Mouse (Mus musculus): ENCODE measurements at regions not wholly inside any gene's neighbourhood (a gene's known extent, or its start where the extent isn't known, plus 50 kb on each side); places are given as distances from the start of the nearest gene placed in this dataset.
"Not testable (repeated sequence)": the region's sequence is repeated elsewhere in the genome, so short reads cannot be mapped to it uniquely, and the experiment has no call there.

DNA sequence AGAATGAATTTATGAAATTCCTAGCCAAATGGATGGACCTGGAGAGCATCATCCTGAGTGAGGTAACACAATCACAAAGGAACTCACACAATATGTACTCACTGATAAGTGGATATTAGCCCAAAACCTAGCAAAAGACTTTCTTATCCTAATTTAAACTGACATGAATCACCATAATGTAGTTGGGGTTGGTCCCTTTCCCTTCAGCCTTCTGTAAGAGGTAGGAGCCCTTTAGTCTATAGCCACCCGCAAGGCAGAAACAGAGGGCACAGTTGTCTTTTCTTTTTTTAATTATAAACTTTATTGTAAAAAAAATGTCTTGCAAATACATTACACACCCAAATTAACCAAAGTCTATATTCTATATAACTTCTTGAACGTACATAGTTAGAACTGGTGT, 81.3 kb downstream of the Ogfrl1 start:
- not testable (repeated sequence) for DNase-seq

DNA sequence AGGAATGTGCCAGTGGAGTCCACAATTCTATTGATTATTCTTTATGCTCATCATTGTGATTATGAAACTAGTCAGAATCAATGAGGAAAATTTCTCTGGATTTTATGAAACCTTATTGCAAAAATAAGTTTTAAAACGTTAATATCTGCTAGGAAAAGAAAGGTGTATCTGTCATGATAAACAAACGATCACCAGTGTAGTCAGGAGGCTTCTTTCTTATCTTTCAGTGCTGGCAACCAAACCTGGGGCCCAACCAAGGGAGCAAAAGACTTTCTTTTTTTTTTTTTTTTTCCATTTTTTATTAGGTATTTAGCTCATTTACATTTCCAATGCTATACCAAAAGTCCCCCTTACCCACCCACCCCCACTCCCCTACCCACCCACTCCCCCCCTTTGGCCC, 82.7 kb downstream of the Ogfrl1 start:
- not testable (repeated sequence) for DNase-seq

DNA sequence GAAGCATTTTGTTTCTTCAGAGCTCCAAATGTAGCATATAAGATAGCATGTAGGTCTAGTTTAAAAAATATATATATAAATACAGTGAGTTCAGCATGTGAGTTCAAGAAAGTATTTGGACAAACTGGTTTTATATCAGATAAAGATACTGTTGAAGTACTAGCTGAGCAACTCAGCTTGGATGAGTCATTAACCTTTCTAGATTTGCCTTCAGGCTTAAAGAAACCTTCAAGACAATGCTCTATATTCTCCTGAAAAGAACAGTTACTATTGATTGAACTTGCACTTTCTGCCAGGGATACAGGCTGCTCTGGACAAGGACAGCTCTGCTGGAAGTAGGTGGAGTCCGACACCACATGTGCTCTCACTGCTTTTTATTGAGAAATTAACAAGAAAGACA, 104.9 kb downstream of the Ogfrl1 start:
- no peak for DNase-seq

DNA sequence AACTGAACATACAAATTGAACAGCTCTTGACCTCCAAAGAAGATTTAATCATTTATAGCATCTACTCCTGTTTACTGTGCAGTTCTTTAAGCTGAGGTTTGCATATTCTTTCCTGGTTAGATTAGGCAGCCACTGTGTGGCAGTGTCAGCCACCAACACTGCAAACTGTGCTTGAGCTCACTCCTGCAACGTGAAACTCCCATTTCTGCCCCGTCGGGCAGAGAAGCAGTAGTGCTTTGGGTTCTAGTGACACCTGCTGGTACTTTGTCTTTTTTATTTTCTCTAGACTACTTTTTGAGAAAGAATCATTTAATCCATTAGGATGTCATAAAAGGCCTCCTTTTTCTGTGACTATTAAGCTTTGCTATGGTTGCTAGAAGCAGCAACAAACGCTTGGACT, 110.8 kb downstream of the Ogfrl1 start:
- peak; percentile 33 to 44 for DNase-seq

DNA sequence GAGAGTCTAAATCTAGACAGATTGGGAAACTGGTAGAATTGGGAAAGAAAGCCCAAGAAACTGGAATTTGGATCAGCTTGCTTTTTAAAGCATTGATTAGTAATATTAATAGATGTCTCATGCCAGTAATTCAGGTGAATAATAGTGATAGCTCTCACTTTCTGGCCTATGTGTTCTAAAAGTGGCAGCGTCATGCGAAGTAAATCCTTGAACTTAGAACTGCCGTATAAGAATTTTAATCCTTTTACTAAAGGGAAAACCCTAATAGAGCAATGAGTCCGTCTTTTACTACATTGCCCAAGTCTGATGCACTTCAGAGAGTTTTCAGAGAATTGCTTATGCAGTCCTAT, 114.7 kb downstream of the Ogfrl1 start:
- DNase-seq: no peak

DNA sequence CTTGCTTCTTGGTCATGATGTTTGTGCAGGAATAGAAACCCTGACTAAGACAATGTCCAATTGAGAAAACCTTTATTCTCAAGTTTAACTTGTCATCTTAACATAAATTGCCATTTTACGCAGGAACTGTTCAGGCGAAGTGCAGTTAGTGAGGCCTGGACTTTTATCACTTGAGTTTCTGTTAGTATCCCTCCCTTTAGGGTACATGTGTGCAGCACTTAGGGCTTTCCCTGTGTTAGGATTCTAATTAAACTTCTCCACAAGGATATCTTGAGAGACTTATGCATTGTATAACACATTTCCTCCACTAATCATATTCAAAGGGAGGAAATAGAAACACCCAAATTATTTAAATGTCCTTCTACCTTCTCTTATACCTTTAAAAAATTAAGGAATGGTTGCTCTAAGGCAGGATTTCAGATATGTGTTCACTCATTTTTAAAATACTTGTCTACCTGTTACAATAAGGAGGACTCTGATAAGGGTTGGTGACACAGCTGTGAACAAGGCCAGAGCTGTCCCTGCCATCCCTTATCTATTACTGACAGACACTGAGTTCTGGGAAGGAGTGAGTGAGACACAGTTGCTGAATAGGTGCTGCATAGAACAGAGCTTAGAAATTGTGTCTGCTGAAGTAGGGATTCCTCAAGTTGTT, 115.2 kb downstream of the Ogfrl1 start:
- DNase-seq: no peak

DNA sequence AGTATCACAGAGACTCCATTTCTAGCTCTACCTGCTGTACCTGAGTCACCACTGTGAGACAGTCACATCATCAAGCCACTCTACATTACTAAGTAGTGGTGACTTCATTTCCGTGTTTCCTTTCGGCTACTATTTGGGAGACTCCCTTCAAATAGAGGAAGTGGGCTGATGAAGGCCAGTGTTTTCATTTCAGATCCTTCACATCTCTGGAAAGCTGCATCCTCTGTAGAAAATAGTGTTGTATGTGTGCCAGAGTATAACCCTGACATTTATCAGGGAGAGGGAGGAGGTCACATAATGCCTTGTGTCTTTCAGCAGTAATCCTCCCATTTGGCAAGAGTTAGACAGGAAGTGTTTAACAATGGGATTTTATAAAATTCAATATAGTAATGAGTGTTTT, 117.7 kb downstream of the Ogfrl1 start:
- DNase-seq: no peak

DNA sequence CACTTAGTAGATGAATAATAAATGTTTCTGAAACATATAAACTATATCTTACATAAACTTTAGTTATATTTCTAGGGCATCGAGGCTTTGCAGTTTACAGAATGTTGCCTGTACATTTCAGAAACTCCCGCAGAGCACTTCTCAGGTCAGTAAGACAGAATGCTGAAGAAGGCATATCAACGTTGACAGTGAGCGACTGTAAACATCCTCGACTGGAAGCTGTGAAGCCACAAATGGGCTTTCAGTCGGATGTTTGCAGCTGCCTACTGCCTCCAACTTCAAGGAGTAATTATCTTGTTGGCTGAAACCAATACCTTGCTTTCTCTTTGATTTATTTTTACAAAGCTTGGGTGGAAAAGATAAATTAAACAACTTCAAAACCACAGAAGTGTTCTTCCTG, 125.5 kb downstream of the Ogfrl1 start:
- DNase-seq: no peak

DNA sequence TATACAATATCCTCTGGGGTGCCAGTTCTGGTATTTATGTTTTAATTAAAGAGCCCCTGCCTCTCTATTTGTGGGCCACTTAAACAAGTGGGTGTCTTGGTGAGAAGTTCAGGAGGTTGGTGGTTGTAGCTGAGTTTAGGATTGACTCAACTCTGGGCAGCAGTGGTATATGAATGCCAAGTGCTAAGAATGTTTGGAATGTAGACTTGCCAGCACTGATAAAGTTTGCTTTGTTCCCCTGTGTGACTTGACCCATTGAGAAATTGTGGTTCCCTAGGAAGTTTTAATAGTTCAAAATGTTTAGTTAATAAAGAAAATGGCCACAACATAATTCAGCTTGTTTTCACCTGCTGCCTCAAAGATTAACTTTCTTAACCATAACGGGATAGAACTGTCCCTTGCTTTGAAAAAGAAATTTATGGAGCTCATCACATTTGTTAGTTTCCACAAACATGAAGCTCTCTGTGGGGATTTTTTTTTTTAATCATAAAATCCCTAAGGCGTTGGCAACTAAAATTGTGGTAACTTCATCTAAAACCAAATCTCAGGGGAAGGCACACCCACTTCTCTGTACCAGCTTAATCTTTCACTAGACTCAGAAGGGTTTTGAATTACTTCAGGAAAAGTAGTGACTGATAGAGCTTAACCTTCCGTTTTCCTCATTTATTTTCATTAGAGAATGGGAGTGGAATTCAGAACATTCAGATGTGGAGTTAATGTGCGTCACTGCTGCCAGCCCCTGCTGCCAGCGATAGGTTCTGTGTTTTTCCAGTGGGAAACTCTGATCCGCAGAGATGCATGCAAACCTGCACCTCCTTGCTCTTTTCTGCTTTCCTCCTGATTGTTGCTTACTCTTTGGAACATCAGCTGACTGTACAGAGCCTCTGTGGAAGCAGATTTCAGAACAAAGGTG, 126.4 kb downstream of the Ogfrl1 start:
- DNase-seq: no peak

DNA sequence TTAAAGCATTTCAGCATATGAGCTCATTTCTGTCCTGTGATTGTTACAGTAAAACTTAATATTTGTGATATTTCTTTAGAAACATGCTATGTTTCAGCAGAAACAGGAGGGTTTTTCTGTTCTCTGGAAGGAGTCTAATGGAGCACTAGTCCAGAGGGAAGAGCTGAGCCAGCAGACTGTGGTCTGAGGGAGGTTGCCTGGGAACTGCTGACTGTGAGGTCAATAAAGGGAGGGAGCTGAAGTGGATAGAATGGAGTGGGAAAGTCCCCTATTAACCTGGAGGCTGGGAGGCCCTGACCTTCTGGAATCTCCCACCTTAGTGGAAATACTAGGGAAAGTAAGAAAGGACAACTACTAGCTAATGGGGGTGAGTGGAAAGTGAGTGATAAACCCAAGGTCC, 129.5 kb downstream of the Ogfrl1 start:
- no peak for DNase-seq

DNA sequence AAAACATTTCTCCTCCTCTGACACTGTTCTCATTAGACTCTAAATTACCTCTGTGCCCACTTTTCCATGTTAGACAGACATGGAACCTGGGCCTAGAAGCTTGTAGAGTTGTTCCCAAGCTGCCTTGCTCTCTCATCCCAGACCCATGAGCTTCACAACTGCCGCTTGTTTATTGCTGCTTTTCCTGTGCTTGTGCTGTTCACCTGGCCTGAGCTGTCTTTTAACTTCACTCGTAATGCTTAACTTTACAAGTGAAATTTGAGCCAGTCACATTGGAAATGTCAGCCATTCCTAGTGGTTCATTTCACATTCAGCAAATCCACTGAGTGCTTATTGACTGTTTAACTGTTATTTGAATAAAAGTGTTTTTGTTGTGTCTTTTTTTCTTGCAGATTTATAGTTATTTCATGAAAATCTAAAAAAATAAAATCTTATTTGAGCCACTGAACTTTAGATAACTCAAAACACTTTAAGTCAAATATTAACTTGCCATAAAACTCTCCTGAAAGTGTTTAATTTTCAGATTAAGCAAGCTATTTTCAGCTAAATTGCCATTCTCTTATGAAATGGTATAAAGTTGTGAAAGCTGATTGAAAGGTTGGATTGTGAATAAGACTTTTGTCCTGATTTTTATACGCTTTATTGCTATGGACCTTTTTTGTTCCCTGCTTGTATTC, 131.9 kb downstream of the Ogfrl1 start:
- no peak for DNase-seq

DNA sequence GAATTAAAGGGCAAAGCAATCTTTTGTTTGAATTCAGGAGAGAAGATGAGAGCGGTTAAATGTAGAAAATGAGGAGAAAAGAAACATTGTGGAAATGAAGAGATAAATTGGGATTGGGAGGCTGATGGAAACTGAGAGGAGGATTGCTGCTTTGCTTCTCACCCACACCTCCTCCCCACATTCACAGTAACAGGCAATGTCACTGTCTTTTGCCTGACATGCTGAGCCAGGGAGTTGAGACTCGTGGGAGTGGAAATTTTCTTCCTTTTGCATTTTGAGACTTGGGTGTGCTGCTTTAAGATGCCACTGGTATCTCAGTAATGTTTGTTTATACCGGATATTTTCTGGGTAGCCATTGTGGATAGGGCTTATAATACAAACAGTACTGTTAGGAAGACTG, 133.3 kb downstream of the Ogfrl1 start:
- no peak for DNase-seq

DNA sequence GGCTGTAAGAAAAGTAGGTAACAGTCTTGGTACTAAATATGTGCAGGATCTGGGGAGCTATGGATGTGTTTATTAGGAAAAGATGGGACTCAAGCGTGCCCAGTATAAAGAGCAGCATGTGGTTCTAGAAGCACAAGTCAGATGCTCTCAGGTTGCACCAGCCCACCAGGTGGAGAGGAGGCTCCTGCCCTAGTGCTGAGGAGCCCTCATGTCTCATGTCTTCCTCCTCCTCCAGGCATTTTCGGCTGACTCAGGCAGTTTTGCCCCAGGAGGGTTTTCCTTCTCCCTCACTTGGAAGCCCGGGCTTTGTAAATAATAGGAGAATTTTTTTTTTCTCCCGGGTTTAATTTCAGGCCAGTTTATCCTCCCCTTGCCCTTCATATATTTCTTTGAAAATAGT, 133.8 kb downstream of the Ogfrl1 start:
- no peak for DNase-seq

DNA sequence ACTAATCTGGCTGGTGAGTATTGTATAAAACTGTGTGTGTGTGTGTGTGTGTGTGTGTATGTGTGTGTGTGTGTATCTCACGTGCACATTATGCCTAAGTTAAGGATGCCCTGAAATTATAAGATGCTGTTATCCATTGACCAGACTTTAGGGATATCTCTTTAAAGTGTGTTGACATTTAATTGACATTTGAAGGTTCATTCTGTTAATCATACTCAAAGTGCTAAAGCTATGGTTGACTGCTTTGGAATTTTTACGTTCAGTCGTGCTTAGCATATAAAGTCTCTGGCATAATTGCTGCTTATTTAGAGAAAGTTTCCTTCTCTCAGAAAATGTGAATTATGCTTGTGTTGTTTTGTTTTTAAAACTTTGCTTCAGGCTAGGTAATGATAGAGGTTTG, 135.9 kb downstream of the Ogfrl1 start:
- no peak for DNase-seq

DNA sequence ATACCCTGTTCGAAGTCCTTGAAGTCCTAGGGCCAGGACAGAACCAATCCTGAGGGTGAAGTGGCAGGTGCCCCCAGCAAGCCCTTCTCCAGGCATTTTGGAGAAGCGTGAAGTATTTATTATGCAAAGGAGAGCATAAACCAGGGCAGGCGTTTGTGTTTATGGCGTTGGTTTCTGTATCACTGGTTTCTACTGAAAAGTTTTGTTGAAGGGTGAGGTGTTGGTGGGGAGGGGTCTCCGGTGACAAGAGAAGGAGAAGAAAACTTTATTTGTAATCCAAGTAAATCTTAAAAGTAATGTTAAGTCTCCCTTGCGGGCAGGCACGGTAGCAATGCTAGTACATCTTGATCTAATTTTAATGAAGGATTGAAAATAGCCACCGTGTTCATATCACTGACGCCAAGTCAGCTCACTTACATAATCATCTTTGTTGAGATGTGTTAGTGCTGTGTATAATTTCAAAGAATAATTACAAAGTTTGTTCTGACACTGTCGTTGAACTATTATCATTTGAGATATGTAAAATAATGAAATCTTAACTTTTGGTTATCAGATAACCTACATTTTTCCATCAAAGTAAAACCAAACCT, 140.2 kb downstream of the Ogfrl1 start:
- no peak for DNase-seq

DNA sequence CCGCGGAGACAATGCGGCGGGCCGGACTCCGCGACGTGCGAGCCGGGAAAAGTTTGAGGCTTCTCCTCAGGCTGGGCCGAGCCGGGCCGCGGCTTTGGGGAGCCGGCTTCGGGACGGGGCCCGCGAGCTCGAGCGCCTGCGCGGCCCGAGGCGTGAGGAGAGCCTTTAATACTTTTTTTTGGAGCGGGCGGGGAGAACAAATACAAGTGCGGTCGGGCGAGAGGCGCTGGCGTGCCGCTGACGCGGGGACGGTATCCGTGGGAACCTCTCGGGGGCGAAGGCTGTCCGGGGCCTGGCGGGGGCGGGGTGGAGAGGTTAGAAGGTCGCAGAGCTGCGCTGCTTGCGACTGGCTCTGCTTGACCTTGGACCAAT, 141.0 kb downstream of the Ogfrl1 start:
- peak; percentile 73 for DNase-seq

DNA sequence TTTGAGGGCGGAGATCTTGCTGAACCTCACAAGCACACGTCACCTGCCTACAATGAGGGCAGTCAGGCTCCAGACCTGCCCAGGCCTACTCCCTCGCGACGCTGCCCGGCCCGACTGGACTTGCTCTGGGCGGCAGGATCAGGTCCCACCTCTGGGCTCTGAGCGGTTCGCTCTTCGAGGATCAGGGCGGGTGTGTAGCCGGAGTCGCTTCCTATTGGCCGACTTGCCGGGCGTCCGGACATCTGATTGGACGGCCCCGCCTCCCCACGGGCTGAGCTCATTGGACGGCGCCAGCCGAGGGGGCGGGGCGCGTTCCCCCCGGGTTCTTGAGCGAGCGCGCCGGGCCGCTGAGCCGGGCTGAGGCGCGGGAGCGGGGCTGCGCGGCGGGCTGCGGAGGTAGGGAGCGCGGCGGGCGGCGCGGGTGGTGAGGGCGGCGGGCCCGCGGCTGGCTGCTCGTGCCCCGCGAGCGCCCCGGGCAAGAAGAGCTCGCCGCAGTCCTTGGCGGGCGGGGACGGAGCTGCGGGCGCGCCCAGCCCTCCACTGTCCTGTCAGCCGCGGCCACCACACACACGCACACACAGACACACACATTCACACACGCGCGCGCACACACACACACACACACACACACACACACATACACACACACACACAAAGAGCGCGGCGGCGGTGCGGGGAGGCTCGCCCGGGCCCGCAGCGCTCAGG, 141.5 kb downstream of the Ogfrl1 start:
- DNase-seq: peak; percentile 96 to 98

DNA sequence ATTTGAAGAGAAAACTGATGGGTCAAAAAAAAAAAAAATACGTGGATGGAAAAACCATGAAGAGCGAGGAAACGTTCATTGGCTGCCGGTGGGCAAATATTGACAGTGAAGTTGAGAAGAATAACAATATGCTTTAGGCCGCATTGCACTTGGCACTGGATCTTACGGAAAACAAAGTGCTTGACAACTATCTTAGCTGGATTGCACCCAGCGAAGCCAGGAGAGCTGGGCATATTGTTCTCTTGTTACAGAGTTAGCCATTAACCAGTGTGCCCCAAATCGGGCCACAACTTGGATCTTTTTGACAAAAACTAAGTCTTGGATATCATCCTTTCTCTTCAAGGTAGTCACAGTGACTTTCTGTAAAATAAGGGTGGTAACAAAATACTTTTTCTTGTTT, 143.3 kb downstream of the Ogfrl1 start:
- DNase-seq: no peak

DNA sequence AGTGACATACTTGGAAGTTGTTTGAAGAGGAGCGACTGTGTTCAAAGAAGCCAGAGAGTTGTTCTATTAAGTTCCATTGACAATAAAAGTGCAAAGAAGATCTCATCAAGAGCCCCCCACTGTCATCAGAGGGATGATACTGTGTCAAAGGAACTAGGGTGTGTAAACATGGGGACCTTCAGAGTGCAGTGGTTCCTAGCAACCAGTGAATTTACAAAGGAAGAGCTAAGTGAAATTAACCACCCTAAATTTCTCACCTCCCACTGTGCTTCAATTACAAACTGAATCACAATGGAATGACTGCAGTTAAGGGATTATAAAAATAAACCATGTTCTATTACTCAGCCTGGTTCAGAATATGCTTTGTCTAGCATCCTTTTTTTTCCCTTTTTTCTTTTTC, 129.5 kb upstream of the 4933415F23Rik start:
- DNase-seq: no peak

DNA sequence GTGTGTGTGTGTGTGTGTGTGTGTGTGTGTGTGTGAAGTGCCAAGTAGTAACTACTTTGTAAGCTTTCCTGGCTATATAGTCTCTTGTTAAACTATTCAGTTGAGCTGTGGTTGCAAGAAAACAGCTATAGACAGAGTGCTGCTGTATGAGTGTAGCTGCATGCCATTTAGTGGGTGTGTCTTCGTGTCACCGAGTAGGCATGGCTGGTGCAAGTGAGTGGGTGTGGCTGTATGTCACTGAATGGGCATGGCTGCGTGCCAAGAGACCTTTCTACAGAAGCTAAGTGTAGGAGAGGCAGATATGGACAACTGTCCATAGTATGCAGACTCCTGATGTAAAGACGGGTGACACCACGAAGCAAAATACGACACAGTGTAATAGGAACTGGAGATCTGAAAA, 126.4 kb upstream of the 4933415F23Rik start:
- DNase-seq: no peak

DNA sequence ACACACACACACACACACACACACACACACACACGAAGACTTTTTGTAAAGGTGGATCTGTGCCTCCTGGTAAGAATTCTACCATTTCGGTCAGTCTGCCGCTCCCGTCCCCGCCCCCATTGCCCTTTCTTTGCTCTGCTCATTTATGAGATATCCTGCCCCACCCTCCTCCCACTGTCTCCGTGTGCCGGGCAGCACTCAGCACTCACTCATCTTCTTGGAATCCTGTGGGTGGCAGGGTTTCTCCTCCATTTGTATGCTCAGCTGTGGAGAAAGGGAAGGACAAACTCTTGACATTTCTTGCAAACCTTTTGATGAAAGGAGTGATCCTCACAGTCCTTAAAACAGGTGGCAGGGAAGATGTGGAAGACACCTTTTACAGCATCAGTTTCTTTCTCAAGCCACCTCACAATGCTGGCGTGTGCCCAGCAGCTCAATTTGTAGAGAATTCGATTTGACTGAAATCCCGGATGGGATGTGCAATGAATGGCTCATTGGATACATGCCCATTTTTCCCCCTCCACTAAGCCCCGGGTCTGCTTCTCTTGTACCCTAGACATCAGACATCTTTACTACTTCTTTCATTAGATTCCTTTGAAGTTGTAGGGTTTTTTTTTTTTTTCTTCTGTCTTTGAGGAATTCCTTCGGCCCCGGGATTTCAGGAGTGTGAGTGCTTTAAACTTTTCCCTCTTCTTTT, 112.6 kb upstream of the 4933415F23Rik start:
- DNase-seq: no peak

DNA sequence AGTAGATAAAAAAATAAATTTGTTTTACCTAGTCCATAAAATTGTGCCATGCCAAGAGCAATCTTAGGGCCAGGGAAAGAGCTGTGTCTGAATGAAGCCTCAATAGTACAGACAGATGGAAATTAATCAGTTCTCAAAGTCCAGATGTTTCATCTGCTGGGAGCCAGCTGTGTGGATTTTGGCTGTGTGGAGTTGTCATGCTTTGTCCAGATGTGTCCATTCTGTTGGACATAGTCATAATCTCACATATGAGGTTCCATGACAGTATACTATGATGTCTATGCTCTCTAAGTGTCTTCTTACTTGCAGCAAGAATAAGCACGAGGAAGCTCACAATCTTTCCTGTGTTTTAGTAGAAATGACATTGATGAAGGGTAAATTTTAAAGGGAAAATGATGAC, 105.8 kb upstream of the 4933415F23Rik start:
- DNase-seq: no peak

Measured in cerebellum, postnatal 36 days (tissue).